Mouse (Mus musculus) liver, embryonic 16.5 days (tissue): ENCODE data around the gene Pld2. TPM values are rescaled to one million over a fixed set of nuclear protein-coding genes. Genes with fewer than 3 reads are reported as not detected.
"Not testable (repeated sequence)": the region's sequence is repeated elsewhere in the genome, so short reads cannot be mapped to it uniquely, and the experiment has no call there.

Source experiments
- ATAC-seq: fragments of 200-750 bp; cut with Nextera tagmentation; 2 replicates; pipeline ENCODE4 v1.8.0; 2017; ENCODE audit warnings: low read depth, mild to moderate bottlenecking, moderate number of reproducible peaks, moderate library complexity
- H3K27ac ChIP-seq: fragments of 300-500 bp; sonication (generic); 2 replicates; pipeline ENCODE4 v1.5.1; 2014; ENCODE audit warnings: mild to moderate bottlenecking, low read length
- H3K27me3 ChIP-seq: fragments of 300-500 bp; sonication (generic); 2 replicates; pipeline ENCODE4 v1.6.1; 2014; ENCODE audit warnings: low read depth, low read length, mixed read lengths; ENCODE audit not compliant: control insufficient read depth, insufficient read depth
- H3K36me3 ChIP-seq: fragments of 300-500 bp; sonication (generic); 2 replicates; pipeline ENCODE4 v1.6.1; 2014; ENCODE audit warnings: mild to moderate bottlenecking; ENCODE audit not compliant: control insufficient read depth, insufficient read depth
- H3K4me1 ChIP-seq: fragments of 300-500 bp; sonication (generic); 2 replicates; pipeline ENCODE4 v1.6.1; 2014; ENCODE audit warnings: low read depth, low read length, mixed read lengths; ENCODE audit not compliant: control insufficient read depth
- H3K4me2 ChIP-seq: fragments of 300-500 bp; sonication (generic); 2 replicates; pipeline ENCODE4 v1.6.1; 2014; ENCODE audit warnings: low read depth, low read length, mixed read lengths
- H3K4me3 ChIP-seq: fragments of 300-500 bp; sonication (generic); 2 replicates; pipeline ENCODE4 v1.5.1; 2014; ENCODE audit warnings: low read depth, mild to moderate bottlenecking, low read length
- H3K9ac ChIP-seq: fragments of 300-500 bp; sonication (generic); 2 replicates; pipeline ENCODE4 v1.6.1; 2014; ENCODE audit warnings: low read depth, low read length
- H3K9me3 ChIP-seq: fragments of 300-500 bp; sonication (generic); replicated peaks from 2 replicates; pipeline ENCODE4 v1.6.1; 2016; ENCODE audit warnings: low read length; ENCODE audit not compliant: control insufficient read depth
- WGBS: fragments of 180-500 bp; shearing (Covaris S2); extraction: QIAGEN DNeasy Blood & Tissue Kit; methylation state at CpG from one replicate; pipeline ENCODE4 v1.1.7; 2014; ENCODE audit not compliant: insufficient replicate concordance; 5-methylcytosine and 5-hydroxymethylcytosine counted together
- polyA plus RNA-seq: library from polyadenylated mRNA; unstranded; fragments of >200 nt; fragmentation: Nextera tagmentation; extraction: Ambion mirVana; gene quantifications from 2 replicates; pipeline ENCODE4 v1.2.1, GENCODE M21; 2015

Pld2 gene
- polyA plus RNA-seq, 1 experiment from 2014 or later = 2.1 TPM

GRCm38 (mm10) chr11:70523306-70523989 lies 16.4 kb upstream of the Pld2 start:
- H3K4me3 ChIP-seq, H3K4me2 ChIP-seq, ATAC-seq, H3K9me3 ChIP-seq, H3K27me3 ChIP-seq, H3K9ac ChIP-seq, H3K27ac ChIP-seq: not testable (repeated sequence)
- Histone ChIP-seq H3K4me1 (peaks cover 14% of the 10 kb centered on the region), H3K36me3 (peaks cover 10% of the 10 kb centered on the region)
- WGBS = 73% methylated on average over 8 of the region's 8 CpGs

GRCm38 (mm10) chr11:70524782-70525181 lies 15.1 kb upstream of the Pld2 start:
- peak overlapping the region; percentile 82 for H3K4me2 ChIP-seq
- peaks cover 9% of the 10 kb centered on the region for H3K4me1 ChIP-seq
- 3% methylated on average over 8 of the region's 8 CpGs for WGBS
- peaks cover 10% of the 10 kb centered on the region for H3K36me3 ChIP-seq
- H3K9ac ChIP-seq = peak overlapping the region; percentile 33; the same call in 1 of the 2 replicates
- peak; percentile 57 for ATAC-seq
- no peaks in the 10 kb centered on the region for H3K9me3 ChIP-seq
- peak overlapping the region; percentile 85 for H3K4me3 ChIP-seq
- peak overlapping the region; percentile 41; the same call in 1 of the 2 replicates for H3K27ac ChIP-seq
- peaks cover 7% of the 10 kb centered on the region for H3K27me3 ChIP-seq

- H3K9me3 ChIP-seq = no peaks in the 10 kb centered on the region
- H3K36me3 ChIP-seq = peaks cover 10% of the 10 kb centered on the region
- WGBS = 0% methylated on average over 25 of the region's 26 CpGs
- peak within 1 kb of the TSS; percentile 82 for H3K4me2 ChIP-seq
- peaks cover 3% of the 10 kb centered on the region for H3K27me3 ChIP-seq
- ATAC-seq = peak; percentile 95
- peak within 1 kb of the TSS; percentile 85 for H3K4me3 ChIP-seq
- peak within 1 kb of the TSS; percentile 80 for H3K9ac ChIP-seq
- peak within 1 kb of the TSS; percentile 53 for H3K27ac ChIP-seq
- peaks cover 9% of the 10 kb centered on the region for H3K4me1 ChIP-seq
Measured at GRCm38 (mm10) chr11:70525184-70525678, 14.6 kb upstream of the Pld2 start, which contains the start of gene Psmb6. Gene Psmb6, plus strand, starts transcription at chr11:70525367.

DNA sequence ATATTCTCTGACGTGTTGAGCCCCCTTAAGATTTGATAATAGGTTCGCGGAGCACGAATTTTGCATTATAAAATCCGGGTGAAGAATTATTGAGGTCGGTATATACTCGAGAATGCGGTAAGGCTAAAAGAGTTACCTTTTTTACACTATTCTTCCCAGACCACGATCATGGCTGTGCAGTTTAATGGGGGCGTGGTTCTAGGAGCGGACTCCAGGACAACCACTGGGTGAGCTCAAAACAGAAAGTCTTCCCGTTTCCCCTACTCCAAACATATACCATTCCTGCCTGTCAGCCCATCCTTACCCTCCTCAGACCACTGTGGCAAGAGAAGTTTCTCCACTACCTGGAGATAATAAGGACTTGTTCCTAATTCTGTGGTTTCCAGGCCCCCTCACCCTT lies 14.1 kb upstream of the Pld2 start:
- H3K4me3 ChIP-seq = peak overlapping the region; percentile 85
- H3K36me3 ChIP-seq = peaks cover 10% of the 10 kb centered on the region
- H3K9me3 ChIP-seq = no peaks in the 10 kb centered on the region
- H3K27ac ChIP-seq = peak overlapping the region; percentile 53; the same call in 1 of the 2 replicates
- WGBS = under 1% methylated on average over 12 of the region's 12 CpGs
- 0 out of 2 replicates have a peak, but pooled peaks have one; percentile 12 for ATAC-seq
- H3K4me2 ChIP-seq = peak overlapping the region; percentile 82
- H3K9ac ChIP-seq = peak overlapping the region; percentile 80
- peaks cover 9% of the 10 kb centered on the region for H3K4me1 ChIP-seq
- no peaks in the 10 kb centered on the region for H3K27me3 ChIP-seq

GRCm38 (mm10) chr11:70526211-70526610 lies 13.7 kb upstream of the Pld2 start:
- Histone ChIP-seq H3K4me2 (peak overlapping the region; percentile 82), H3K36me3 (peaks cover 10% of the 10 kb centered on the region), H3K4me1 (peaks cover 9% of the 10 kb centered on the region), H3K4me3 (peak overlapping the region; percentile 85), H3K9me3 (no peaks in the 10 kb centered on the region), H3K27ac (no peak overlapping the region), H3K27me3 (no peaks in the 10 kb centered on the region), H3K9ac (no peak overlapping the region)
- ATAC-seq = no peak
- 82% methylated on average over 12 of the region's 12 CpGs for WGBS

DNA sequence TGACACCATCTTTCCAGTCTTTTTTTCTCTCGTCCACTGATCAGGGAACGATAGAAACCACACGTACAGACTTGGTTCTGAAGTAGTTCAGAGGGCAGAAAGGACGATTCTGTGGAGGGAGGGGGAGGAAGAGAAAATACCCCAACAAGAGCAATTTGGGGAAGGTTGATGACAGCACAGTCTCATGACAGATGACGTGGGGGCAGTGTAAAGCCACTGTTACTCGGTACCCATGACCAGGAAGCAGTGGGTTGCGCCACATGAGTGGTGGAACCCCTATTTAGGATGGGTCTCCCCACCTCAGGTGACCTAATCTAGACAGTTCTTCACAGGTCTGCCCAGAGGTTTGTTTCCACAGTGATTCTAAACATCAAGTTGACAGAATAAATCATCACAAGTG lies 11.3 kb upstream of the Pld2 start:
- H3K4me3 ChIP-seq = no peak overlapping the region
- WGBS = 67% methylated on average over 7 of the region's 7 CpGs
- H3K9me3 ChIP-seq = no peaks in the 10 kb centered on the region
- no peak overlapping the region for H3K9ac ChIP-seq
- peaks cover 10% of the 10 kb centered on the region for H3K36me3 ChIP-seq
- no peak overlapping the region for H3K27ac ChIP-seq
- no peak overlapping the region for H3K4me2 ChIP-seq
- no peak for ATAC-seq
- peaks cover 9% of the 10 kb centered on the region for H3K4me1 ChIP-seq
- no peaks in the 10 kb centered on the region for H3K27me3 ChIP-seq

GRCm38 (mm10) chr11:70531065-70531464 lies 8.8 kb upstream of the Pld2 start:
- not testable (repeated sequence) for H3K27me3 ChIP-seq, ATAC-seq, H3K9ac ChIP-seq, H3K4me2 ChIP-seq, H3K4me3 ChIP-seq, H3K4me1 ChIP-seq, H3K9me3 ChIP-seq, H3K27ac ChIP-seq
- H3K36me3 ChIP-seq = peaks cover 10% of the 10 kb centered on the region
- 59% methylated on average over 2 of the region's 2 CpGs for WGBS

GRCm38 (mm10) chr11:70532839-70533238 lies 7.0 kb upstream of the Pld2 start, which contains the start of gene Gm40193:
Gene Gm40193, minus strand, starts transcription at chr11:70532939.
- WGBS = 72% methylated on average over 6 of the region's 6 CpGs
- no peaks in the 10 kb centered on the region for H3K9me3 ChIP-seq
- ATAC-seq = no peak

DNA sequence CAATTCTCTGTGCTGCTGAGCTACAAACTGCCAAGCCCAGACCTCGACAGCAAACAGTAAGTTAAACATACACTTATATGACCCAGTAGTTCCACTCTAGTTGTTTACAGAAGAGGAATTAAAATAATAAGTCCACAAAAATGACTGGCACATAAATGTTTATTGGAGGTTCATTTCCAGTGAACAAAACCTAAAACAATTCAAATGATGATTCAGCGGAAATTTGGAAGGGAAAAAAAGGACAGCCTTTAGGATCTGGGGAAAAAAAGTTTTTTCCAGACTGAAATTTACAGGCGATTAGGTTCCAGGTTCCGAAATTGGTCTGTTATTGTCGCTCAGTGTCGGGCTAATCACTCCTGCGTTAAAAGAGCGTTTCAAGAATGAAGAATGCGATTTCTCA lies 441 bp upstream of the Pld2 start:
- no peak overlapping the region; the same call in 1 of the 2 replicates for H3K27ac ChIP-seq
- H3K27me3 ChIP-seq = peaks cover 34% of the 10 kb centered on the region
- H3K4me3 ChIP-seq = peak overlapping the region; percentile 55
- WGBS = 17% methylated on average over 9 of the region's 9 CpGs
- no peak for ATAC-seq
- no peaks in the 10 kb centered on the region for H3K9me3 ChIP-seq
- peak overlapping the region; percentile 38 for H3K9ac ChIP-seq
- H3K4me1 ChIP-seq = peaks cover 3% of the 10 kb centered on the region; the same call in 1 of the 2 replicates
- H3K4me2 ChIP-seq = peak overlapping the region; percentile 61
- no peaks in the 10 kb centered on the region for H3K36me3 ChIP-seq

More at GRCm38 (mm10) chr11:70532839-70533238, 7.0 kb upstream of the Pld2 start, which contains the start of gene Gm40193:
- H3K4me2 ChIP-seq = no peak within 1 kb of the TSS
- no peak within 1 kb of the TSS for H3K27ac ChIP-seq
- no peaks in the 10 kb centered on the region; the same call in 1 of the 2 replicates for H3K36me3 ChIP-seq
- no peaks in the 10 kb centered on the region for H3K27me3 ChIP-seq
- no peaks in the 10 kb centered on the region for H3K4me1 ChIP-seq
- no peak within 1 kb of the TSS for H3K9ac ChIP-seq
- no peak within 1 kb of the TSS for H3K4me3 ChIP-seq
